Mouse (Mus musculus): ENCODE data around the gene Uqcc3. TPM values are rescaled to one million over a fixed set of nuclear protein-coding genes. Genes with fewer than 3 reads are reported as not detected.
"Not testable (repeated sequence)": the region's sequence is repeated elsewhere in the genome, so short reads cannot be mapped to it uniquely, and the experiment has no call there.

Gene Uqcc3
- total RNA-seq (2021), result 10 to 100 TPM; 69.1 to 79.0 TPM
- long read RNA-seq, experiment 1, transcript Uqcc3-201 (2 exons, 821 nt), result major isoform, 114 of 117 reads
- long read RNA-seq, experiment 1, partial matches to known transcripts, result 3 of 117 reads
- long read RNA-seq, experiment 1, other reads (novel, unspliced or antisense), result 0 of 117 reads
- long read RNA-seq, experiment 2, transcript Uqcc3-201 (2 exons, 821 nt), result major isoform, 128 of 132 reads
- long read RNA-seq, experiment 2, partial matches to known transcripts, result 2 of 132 reads
- long read RNA-seq, experiment 2, other reads (novel, unspliced or antisense), result 2 of 132 reads

GRCm38 (mm10) chr19:8880311-8881033 is at the start of gene Uqcc3:
TSS of gene Uqcc3 (minus strand) at chr19:8880923.
- peak; percentile 93 for DNase-seq

- DNase-seq, result no peak
Measured at GRCm38 (mm10) chr19:8930117-8930516, 49.4 kb upstream of the Uqcc3 start.

DNA sequence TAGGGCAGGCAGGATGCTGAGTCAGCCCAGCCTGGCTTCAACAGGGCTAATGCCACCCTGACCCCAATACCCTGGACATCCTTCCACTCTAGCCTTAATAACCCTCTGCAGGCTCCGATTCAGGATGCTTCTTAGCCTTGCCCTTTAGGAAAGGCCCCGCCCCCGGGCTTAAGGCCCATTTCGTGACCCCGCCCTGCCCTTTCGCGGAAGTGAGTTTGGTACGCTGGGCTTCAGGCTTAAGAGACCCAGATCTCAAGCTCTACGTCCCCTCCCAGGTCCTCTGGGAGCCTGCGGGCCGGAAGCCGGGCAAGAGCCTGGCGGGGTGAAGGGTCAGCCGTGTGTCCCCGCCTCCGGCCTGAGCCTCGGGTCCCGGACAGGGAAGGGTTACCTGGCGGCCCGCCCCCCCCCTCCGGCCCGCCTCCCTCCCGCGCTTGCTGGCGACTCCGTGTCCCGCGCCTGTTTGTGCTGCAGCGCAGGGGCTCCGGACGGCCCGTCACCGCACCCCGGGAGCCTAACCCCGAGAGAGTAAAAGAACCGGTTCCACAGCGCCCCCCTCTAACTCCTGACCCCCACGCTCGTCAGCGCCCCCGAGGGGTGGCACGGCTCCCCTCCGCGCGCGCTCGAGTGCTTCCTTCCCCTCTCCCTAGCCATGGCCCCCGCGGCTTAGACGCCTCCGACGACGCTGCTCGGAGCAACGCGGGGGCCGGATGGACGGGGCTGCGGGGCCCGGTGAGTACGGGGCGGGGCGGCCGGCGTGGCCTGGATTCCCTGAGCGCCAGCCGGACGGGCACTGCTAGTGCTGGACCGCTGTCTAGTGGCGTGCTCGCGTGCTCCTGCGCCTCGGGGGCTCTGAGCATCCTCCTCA is 48.7 kb upstream of the Uqcc3 start, which contains the start of the genes Rom1 and Eml3:
Gene Rom1, minus strand, starts transcription at position 133 of the 865 bp plus-strand sequence.
Gene Eml3, plus strand, starts transcription at position 329 of the 865 bp plus-strand sequence.
- DNase-seq, result peak; percentile 94

- no peak for DNase-seq
Measured at GRCm38 (mm10) chr19:8928689-8929223, 48.0 kb upstream of the Uqcc3 start.

DNA sequence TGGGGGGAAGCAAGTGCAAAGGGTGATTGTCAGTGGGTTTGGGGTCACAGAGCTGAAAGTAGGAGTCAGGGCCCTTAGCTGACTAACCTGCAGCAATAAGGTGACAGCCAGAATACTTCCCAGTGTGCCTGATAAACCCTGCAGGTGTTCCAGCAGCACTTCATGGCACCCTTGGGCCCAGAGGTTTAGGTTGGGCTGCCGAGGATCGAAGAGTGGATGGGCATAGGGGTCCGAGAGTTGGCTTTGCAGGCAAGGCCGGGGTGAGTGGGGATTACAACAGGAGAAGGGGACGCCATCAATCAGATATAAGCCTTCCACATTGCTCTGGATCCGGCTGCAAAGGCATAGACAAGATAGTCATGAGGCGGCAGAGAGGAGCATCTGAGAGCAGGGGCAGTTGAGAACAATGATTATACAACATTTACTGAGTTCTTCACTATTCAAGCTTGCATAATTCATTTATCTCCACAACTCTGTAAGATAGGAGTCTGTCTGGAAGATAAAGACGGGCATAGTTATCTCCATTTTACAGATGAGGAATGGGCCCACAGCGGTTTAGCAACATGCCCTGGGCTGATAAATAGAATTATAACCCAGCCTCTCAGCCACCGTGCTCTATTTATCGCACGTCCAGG is 47.3 kb upstream of the Uqcc3 start:
- DNase-seq, result no peak

DNA sequence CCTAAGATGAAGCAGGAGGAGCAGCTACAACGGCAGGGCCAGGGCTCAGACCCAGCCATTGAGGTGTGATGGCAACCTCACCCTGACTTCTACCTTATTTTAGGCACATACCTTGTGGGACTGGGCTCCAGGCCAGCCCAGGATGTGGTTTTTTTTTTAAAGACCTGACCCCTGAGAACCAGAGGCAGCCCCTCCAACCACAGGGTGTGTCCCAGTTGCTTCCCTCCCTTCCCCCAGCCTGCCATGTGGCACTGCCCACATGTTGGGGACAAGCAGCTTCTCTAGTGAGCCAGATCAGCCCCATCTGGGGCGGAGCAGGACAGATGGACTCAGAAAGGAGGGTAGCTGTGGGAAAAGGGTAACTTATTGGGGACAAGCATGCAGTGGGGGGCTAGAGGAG is 46.0 kb upstream of the Uqcc3 start:
- no peak for DNase-seq

- DNase-seq, result peak; percentile 38
Measured at GRCm38 (mm10) chr19:8921741-8922140, 41.0 kb upstream of the Uqcc3 start.

DNA sequence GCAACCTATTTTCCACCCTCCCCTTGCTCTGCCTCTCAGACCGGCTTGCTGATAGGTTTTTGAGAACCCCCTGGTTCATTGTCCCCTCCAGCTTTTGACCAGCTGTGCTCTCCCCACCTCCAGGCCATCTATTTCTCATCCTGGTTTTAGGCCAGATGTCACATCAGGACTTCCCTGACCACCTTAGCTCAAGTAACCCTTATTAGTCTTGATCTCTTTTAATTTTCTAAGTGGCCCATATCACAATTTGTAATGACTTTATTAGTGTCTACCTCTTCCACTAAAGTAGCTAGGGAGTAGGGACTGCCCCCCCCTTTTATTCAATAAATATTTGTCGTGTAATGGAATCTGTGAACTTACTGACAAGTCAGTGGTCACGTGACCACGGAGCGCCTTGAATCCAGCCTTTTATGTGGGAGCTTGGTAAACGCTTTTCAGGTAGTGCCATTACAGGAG is 40.1 kb upstream of the Uqcc3 start:
- peak; percentile 50 for DNase-seq

- DNase-seq, result peak; percentile 97
Measured at GRCm38 (mm10) chr19:8920073-8920736, 39.5 kb upstream of the Uqcc3 start, which contains the start of gene B3gat3. TSS of gene B3gat3 (plus strand) at chr19:8920374.

DNA sequence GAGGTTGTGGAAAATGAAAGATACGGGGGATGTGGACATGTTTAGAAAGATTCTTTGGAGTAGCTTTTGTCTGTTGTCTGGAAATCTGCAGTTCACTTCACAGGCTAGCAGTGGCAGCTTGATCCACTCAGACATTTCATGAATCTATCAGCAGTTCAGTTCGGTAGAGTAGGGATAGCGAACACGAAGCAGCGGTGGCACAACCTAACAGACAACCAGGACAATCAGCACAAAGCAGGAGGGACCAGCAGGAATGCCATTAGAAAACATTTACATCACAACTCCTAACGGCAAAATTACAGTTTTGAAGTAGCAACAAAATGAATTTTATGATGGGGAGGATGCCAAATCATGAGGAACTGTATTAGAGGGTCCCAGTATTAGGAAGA is 39.0 kb upstream of the Uqcc3 start:
- no peak for DNase-seq

DNA sequence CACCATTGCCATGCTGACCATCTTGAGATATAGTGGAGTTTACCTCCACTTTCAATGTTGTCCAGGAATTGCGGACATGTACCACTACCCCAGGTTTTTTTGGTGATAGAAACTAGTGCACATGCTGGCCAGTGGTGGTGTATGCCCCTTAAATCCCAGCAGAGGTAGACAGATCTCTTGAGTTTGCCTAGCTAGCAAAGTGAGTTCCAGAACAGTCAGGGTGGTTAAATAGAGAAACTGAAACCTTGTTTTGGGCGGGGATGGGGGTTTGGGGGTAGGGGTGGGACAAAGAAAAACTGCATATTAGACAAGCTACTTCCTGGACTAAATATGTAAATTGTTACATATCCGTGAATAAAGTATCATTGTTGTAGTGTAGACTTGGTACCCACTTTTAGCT is 38.3 kb upstream of the Uqcc3 start:
- no peak for DNase-seq

DNA sequence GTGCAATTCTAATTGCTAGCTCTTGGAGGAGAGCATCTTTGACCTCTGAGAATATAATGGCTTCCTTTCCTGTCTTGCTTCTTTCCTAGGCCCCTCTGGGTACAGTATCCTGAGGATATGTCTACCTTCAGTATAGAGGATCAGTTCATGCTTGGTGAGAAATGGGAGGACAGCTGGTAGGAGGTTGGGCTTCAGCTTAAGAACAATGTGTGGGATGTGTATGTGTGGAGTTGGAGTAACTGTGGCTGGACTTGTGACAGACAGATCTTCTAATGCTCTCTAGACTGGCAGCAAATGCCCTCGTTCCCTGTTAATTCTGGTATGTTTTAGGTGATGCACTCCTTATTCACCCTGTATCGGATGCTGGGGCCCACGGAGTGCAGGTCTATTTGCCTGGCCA is 33.5 kb upstream of the Uqcc3 start:
- DNase-seq, result no peak

DNA sequence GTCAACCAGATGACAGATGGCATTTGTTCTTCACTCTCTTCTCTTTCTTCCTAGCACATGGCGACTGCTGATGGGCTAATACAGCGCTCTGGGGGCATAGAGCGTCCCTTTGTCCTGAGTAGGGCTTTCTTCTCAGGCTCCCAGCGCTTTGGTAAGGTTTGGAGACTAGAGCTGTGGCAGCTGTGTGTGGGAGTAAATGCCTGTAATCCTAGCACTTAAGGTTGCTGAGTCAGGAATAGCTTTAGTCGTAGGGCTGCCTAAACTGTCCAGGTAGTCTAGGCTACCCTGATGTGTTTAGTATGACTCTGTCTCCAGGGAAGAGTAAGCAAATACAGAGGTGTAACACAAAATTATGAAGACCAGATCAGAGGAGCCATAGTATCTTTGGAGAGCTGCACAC is 31.1 kb upstream of the Uqcc3 start:
- no peak for DNase-seq

- no peak for DNase-seq
Measured at GRCm38 (mm10) chr19:8908531-8908930, 27.8 kb upstream of the Uqcc3 start.

- no peak for DNase-seq
Measured at GRCm38 (mm10) chr19:8903412-8903811, 22.7 kb upstream of the Uqcc3 start.

- no peak for DNase-seq
Measured at GRCm38 (mm10) chr19:8899079-8899478, 18.4 kb upstream of the Uqcc3 start.

- no peak for DNase-seq
Measured at GRCm38 (mm10) chr19:8898576-8898975, 17.9 kb upstream of the Uqcc3 start.

DNA sequence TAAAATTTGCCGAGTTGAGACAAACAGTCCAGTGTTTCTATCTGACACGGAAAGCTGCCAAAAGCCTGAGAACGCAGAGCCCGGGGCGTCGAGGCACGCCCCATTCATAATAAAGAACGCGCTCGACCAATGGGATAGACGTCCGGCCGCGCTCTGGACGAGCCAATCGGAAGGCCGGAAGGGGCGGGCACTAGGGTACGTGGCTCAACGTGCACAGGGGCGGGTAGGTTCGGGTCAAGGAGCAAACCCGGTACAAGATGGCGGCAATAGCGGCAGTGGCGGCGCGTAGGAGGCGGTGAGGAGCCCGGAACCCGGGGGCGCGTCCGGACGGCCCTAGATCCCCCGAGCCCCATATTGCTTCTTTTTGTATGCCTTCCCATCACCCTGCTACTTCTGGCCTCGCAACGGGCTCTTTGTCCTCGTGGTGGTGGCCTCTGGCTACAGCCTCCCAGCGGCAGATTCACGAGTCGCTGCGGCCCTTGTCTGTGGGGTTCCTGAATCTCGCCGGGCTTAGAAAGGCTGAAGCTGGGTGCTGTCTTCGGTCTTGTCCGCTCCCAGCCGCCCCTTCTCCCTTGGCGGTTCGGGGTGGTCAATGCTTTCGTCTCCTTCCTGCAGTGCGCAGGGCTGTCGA is 17.3 kb upstream of the Uqcc3 start, which contains the start of gene Ganab:
Gene Ganab, plus strand, starts transcription at position 207 of the 631 bp plus-strand sequence.
- peak; percentile 96 for DNase-seq

DNA sequence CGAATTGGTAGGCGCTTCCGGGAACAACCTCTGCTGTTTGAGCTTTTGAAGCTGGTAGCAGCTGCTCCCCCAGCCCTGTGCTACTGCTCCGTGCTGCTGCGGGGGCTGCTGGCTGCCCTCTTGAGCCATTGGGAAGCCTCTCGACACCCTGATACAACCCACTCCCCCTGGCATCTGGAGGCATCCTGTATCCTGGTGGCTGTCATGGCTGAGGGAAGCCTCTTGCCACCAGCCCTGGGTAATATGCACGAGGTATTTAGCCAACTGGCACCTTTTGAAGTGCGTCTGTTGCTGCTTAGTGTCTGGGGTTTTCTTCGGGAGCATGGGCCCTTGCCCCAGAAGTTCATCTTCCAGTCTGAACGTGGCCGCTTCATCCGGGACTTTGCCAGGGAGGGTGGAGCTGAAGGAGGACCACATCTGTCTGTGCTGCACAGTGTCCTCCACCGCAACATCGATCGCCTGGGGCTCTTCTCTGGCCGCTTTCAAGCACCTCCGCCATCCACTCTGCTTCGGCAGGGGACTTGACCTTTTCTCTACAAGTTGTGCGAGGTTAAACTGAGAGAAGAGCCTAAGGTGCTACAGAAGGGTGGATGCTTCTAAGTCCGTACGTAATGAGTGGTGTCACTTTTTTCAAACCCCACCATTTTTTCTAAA is 16.6 kb upstream of the Uqcc3 start:
- DNase-seq, result peak; percentile 72

DNA sequence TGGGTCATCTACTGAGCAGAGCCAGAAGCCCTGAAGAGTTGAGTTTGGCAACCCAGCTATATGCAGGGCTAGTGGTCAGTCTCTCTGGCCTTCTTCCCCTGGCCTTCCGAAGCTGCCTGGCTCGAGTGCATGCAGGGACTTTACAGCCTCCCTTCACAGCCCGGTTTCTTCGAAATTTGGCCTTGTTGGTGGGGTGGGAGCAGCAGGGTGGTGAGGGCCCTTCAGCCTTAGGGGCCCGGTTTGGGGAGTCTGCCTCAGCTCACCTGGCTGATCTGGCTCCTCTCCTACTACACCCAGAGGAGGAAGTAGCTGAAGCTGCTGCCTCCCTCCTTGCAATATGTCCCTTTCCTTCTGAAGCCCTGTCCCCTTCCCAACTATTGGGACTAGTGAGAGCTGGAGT is 15.5 kb upstream of the Uqcc3 start:
- DNase-seq, result not testable (repeated sequence)
